Mouse (Mus musculus) stomach, postnatal 0 days (tissue): ENCODE data around the gene Gm28308. TPM values are rescaled to one million over a fixed set of nuclear protein-coding genes. Genes with fewer than 3 reads are reported as not detected.

ENCODE experiments used
- ATAC-seq: fragments of 200-750 bp; cut with Nextera tagmentation; 2 replicates; pipeline ENCODE4 v1.8.0; 2017; ENCODE audit not compliant: low FRiP score, low TSS enrichment
- DNase-seq: peaks from one replicate; pipeline ENCODE4 v3.0.0-alpha.2; 2016; ENCODE audit warnings: low spot score
- H3K27ac ChIP-seq: fragments of 300-500 bp; sonication (generic); replicated peaks from 2 replicates; pipeline ENCODE4 v1.5.1; 2014; ENCODE audit warnings: mild to moderate bottlenecking, control low read depth
- H3K27me3 ChIP-seq: fragments of 300-500 bp; sonication (generic); 2 replicates; pipeline ENCODE4 v1.6.1; 2014; ENCODE audit warnings: low read length; ENCODE audit not compliant: control insufficient read depth, insufficient read depth
- H3K36me3 ChIP-seq: fragments of 300-500 bp; sonication (generic); 2 replicates; pipeline ENCODE4 v1.6.1; 2014; ENCODE audit warnings: low read length, mixed read lengths; ENCODE audit not compliant: control insufficient read depth, insufficient read depth
- H3K4me1 ChIP-seq: fragments of 300-500 bp; sonication (generic); replicated peaks from 2 replicates; pipeline ENCODE4 v1.6.1; 2014; ENCODE audit warnings: antibody characterized with exemption; ENCODE audit not compliant: control insufficient read depth, insufficient read depth
- H3K4me2 ChIP-seq: fragments of 300-500 bp; sonication (generic); replicated peaks from 2 replicates; pipeline ENCODE4 v1.6.1; 2014; ENCODE audit warnings: low read depth, mild to moderate bottlenecking, control low read depth, moderate library complexity
- H3K4me3 ChIP-seq: fragments of 300-500 bp; sonication (generic); 2 replicates; pipeline ENCODE4 v1.5.1; 2014; ENCODE audit warnings: low read depth, low read length, control low read depth
- H3K9ac ChIP-seq: fragments of 300-500 bp; sonication (generic); 2 replicates; pipeline ENCODE4 v1.6.1; 2014; ENCODE audit warnings: mild to moderate bottlenecking, low read length, control low read depth, mixed read lengths
- H3K9me3 ChIP-seq: fragments of 300-500 bp; sonication (generic); 2 replicates; pipeline ENCODE4 v1.6.1; 2016; ENCODE audit warnings: low read length; ENCODE audit not compliant: control insufficient read depth
- CTCF ChIP-seq: IDR thresholded peaks from 2 replicates; pipeline ENCODE4 v1.5.1; 2016; ENCODE audit warnings: antibody characterized with exemption, low read depth, mild to moderate bottlenecking, moderate library complexity
- EP300 ChIP-seq: optimal IDR thresholded peaks from 2 replicates; pipeline ENCODE3; 2016; ENCODE audit warnings: antibody characterized with exemption
- WGBS: fragments of 180-500 bp; shearing (Covaris S2); extraction: QIAGEN DNeasy Blood & Tissue Kit; methylation state at CpG from one replicate; pipeline ENCODE4 v1.1.7; 2014; 5-methylcytosine and 5-hydroxymethylcytosine counted together
- polyA plus RNA-seq: library from polyadenylated mRNA; unstranded; fragments of >200 nt; fragmentation: Nextera tagmentation; extraction: Ambion mirVana; gene quantifications from 2 replicates; pipeline ENCODE4 v1.2.1, GENCODE M21; 2015

The Gm28308 gene
- polyA plus RNA-seq, 1 experiment from 2014 or later, result not detected

- no peak overlapping the region for H3K27ac ChIP-seq
- peaks cover 26% of the 10 kb centered on the region for H3K27me3 ChIP-seq
- H3K4me1 ChIP-seq, result no peaks in the 10 kb centered on the region
- H3K4me3 ChIP-seq, result no peak overlapping the region; the same call in 1 of the 2 replicates
- ATAC-seq (no peak), DNase-seq (no peak)
- WGBS, result 1% methylated on average over 37 of the region's 39 CpGs
- H3K9ac ChIP-seq, result no peak overlapping the region
- H3K36me3 ChIP-seq, result no peaks in the 10 kb centered on the region
- H3K4me2 ChIP-seq, result peak overlapping the region; percentile 55; the same call in 1 of the 2 replicates
- H3K9me3 ChIP-seq, result no peaks in the 10 kb centered on the region
- TF ChIP-seq CTCF, result no peak
- TF ChIP-seq EP300, result no peak
Observed at GRCm38 (mm10) chr6:52259811-52260261, 46.7 kb upstream of the Gm28308 start.

DNA sequence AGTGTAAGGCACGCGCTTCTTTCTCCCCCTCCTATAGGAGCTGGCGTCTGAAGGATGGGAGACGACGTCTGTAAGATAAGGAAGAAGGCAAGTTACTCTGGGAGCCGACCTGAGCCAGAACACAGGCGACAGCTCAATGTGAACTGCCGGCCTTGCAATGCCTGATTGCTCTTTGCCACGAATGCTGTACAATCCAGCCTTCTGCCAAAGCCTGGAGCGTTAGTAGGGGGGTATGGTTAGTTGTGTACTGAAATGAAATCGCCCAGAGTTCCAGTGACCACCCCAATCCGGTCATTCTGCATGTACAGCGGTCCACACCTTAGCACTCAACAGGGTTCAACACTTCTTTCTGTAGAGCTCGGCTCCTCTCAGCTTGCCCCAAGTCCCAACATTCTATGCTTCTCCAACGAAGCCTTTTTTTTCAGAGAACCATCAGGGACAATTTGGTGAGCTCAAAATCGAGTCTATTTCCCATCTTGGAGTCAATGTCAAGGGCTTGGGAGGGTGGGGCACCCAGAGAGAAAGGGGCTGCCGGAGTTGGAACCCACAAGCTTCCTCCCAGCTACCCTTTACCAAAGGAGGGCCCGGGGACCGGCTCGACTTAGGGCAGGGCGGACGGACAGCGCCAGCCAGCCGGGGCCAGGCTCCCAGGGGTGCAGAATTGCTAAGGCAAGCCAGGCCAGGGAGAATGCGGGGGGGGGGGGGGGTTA, 46.1 kb upstream of the Gm28308 start:
- no peaks in the 10 kb centered on the region for H3K9me3 ChIP-seq
- 4% methylated on average over 25 of the region's 25 CpGs for WGBS
- no peaks in the 10 kb centered on the region for H3K36me3 ChIP-seq
- DNase-seq (no peak), ATAC-seq (peak; percentile 39; the same call in 1 of the 2 replicates)
- H3K4me2 ChIP-seq, result no peak overlapping the region
- H3K4me3 ChIP-seq, result no peak overlapping the region
- H3K4me1 ChIP-seq, result no peaks in the 10 kb centered on the region
- peaks cover 23% of the 10 kb centered on the region for H3K27me3 ChIP-seq
- no peak for TF ChIP-seq CTCF
- TF ChIP-seq EP300, result no peak
- no peak overlapping the region for H3K9ac ChIP-seq
- no peak overlapping the region for H3K27ac ChIP-seq

- Histone ChIP-seq H3K36me3 (no peaks in the 10 kb centered on the region), H3K4me3 (no peak overlapping the region), H3K9me3 (no peaks in the 10 kb centered on the region), H3K27ac (no peak overlapping the region), H3K9ac (no peak overlapping the region), H3K4me2 (no peak overlapping the region), H3K27me3 (peaks cover 29% of the 10 kb centered on the region), H3K4me1 (no peaks in the 10 kb centered on the region)
- WGBS, result under 1% methylated on average over 6 of the region's 6 CpGs
- TF ChIP-seq EP300 (no peak), CTCF (peak; percentile 89)
- no peak for ATAC-seq
- DNase-seq, result peak; percentile 79
Observed at GRCm38 (mm10) chr6:52256956-52257355, 43.8 kb upstream of the Gm28308 start.

- Histone ChIP-seq H3K9me3 (no peaks in the 10 kb centered on the region), H3K9ac (no peak overlapping the region), H3K27ac (no peak overlapping the region), H3K36me3 (no peaks in the 10 kb centered on the region), H3K4me3 (0 out of 2 replicates have a peak overlapping the region, but pooled peaks have one; percentile 6), H3K4me2 (no peak overlapping the region), H3K27me3 (peaks cover 26% of the 10 kb centered on the region), H3K4me1 (no peaks in the 10 kb centered on the region)
- WGBS, result 2% methylated on average over 59 of the region's 59 CpGs
- TF ChIP-seq EP300, result no peak
- TF ChIP-seq CTCF, result no peak
- DNase-seq (no peak), ATAC-seq (no peak)
Observed at GRCm38 (mm10) chr6:52253511-52254500, 40.7 kb upstream of the Gm28308 start.

- no peak overlapping the region for H3K4me3 ChIP-seq
Observed at GRCm38 (mm10) chr6:52252775-52253376, 39.7 kb upstream of the Gm28308 start.

More at GRCm38 (mm10) chr6:52252775-52253376, 39.7 kb upstream of the Gm28308 start:
- Histone ChIP-seq H3K27ac (no peak overlapping the region), H3K27me3 (peaks cover 30% of the 10 kb centered on the region), H3K9ac (no peak overlapping the region), H3K9me3 (no peaks in the 10 kb centered on the region), H3K4me2 (no peak overlapping the region), H3K4me1 (no peaks in the 10 kb centered on the region), H3K36me3 (no peaks in the 10 kb centered on the region)
- TF ChIP-seq CTCF (no peak), EP300 (no peak)
- 2% methylated on average over 35 of the region's 35 CpGs for WGBS
- no peak for DNase-seq
- no peak for ATAC-seq
